Mouse (Mus musculus) cerebellum, postnatal 10 days (tissue): ENCODE results near the gene Thsd1.
A peak's percentile ranks its signal among the peaks of the same experiment; 100 is the strongest.

Source experiments
- DNase-seq, 2 experiments: peaks; one replicate each; pipeline ENCODE4 v3.0.0; 2021; ENCODE audit warnings: mixed read lengths in 2 of 2

Gene Thsd1

GRCm38 (mm10) chr8:22227061-22227877 is at the start of gene Thsd1:
Gene Thsd1 (plus strand): TSS chr8:22227313.
- peak; percentile 23 to 48 for DNase-seq

DNA sequence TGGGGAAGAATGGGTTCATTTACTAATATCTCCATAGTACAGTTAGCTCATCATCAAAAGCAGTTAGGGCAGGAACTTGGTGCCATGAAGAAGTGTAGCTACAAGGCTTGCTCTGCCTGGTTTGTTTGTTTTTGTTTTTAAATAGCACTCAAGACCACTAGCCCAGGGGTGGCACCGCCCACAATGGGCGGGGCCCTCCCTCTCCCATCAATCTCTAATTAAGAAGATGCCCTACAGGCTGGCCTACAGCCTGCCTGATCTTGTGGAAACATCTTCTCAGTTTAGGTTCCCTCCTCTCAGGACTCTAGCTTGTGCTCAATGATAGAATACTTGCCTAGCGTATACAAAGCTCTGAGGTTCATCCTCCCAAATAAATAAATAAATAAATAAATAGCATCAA is 42.2 kb upstream of the Thsd1 start:
- DNase-seq: peak; percentile 37 to 51

DNA sequence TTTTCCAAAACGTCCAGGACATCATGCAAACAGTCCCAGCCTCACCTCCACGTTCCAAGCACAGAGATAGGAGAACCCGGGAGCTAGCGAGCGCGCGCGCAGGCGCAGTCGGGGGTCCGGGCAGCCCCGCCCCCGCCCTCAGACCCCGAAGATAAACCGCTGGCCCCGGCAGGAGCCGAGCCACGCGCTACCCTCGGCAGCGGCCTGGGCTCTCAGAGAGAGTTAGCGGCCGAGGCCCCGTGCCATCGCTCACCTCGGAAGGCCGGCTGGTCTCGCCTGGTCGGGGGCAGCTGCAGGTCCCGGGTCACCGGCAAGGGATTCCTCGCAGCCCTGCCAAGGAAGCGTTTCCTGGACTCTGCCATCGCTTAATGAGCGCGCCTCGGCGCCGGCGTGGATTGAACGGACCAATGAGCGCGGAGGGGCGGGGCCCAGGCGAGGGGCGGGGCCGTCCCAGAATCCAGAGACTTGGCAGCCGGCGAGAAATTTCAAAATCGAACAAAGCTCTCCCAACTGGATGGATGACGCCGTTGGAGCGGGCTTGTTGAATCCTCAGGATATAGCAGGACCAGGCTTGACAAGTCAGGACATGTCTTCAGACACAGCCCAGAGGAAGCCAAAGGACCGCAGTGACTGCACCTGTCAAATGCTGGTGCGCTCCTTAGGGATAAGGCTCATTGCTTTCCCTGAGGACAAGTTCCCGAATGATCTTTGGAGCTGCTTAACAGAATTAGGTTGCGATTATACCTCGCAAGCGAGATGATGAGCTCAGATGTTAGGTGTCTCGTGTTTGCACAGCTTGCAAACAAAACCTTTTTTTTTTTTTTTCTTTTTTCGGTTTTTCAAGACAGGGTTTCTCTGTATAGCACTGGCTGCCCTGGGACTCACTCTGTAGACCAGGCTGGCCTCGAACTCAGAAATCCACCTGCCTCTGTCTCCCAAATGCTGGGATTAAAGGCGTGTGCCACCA is 41.4 kb upstream of the Thsd1 start, which contains the start of gene Ckap2:
Gene Ckap2, minus strand, starts transcription at position 389 of the 967 bp plus-strand sequence.
- DNase-seq: peak; percentile 96

DNA sequence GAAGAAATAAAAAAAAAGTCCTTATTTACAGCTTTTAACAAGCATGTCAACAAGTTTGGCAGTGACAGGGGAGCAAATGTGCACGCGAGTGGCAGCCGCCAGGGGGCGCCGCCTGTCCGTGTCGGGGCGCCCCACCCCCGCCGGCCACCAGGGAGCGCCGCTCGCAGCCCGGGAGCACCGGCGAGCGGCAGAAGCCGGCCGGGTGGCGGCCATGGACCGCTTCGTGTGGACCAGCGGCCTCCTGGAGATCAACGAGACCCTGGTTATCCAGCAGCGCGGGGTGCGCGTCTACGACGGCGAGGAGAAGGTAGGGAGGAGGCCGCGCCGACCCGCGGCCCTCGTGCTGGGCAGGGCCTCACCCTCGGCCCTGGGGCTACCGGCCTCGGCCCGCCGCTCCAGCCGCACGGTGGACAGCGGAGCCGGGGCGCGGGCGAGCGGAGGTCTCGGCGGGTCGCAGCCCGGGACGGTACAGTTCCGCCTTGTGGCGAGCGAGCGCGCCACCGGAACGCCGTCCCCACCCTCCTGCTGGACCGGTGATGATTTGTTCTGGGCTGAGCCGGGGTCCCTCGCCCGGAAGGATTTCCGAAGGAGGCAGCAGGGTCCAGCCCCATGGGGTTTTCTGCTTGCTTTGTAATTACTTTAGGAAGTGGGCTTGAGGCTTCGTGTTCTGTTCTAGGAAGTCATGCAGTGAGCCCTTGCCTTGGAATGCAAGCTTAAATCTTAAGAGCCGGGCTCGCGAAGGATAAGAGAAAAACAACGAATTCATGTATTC is 34.3 kb upstream of the Thsd1 start, which contains the start of gene Vps36:
Gene Vps36, plus strand, starts transcription at position 150 of the 772 bp plus-strand sequence.
- peak; percentile 95 to 97 for DNase-seq

DNA sequence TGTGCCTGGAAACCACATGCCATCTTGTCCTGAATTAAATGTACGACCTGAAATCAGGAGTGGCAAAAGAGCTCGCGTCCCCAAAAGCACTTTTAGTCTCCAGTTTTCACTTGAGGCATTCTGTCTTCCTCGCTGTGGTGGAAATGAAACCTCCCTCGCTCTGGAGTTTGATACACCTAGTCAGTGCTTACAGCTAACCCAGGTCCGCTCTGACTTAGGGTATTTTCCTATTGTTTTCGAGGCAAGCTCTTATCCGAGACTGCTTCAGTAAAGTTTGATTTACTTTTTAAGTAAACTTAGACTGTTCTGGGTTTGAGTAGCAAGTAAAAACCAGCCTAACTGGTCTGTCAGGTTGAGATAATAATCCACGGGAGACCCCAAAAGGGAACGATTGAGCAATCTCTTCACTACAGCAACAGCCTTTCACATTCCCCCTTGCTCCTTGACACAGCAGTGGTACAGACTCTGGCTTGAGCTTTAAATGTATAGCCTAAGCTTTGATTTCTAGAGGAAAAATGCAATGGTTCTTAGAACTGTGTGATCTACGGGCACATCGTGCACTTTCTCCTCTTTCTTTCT is 33.6 kb upstream of the Thsd1 start:
- DNase-seq: no peak

DNA sequence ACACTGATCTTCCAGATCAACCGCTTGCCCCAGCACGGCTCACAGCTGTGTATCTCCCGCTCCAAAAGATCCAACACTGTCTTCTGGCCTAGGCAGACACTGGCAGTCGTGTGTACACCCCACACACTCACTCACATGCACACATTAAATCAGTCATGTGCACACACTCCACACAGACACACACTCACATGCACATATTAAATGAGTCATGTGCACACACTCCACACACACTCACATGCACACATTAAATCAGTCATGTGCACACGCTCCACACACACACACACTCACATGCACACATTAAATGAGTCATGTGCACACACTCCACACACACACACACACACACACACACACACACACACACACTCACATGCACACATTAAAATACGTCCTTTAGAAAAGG is 29.2 kb upstream of the Thsd1 start:
- DNase-seq: no peak

GRCm38 (mm10) chr8:22199481-22199880 is 27.6 kb upstream of the Thsd1 start:
- DNase-seq: no peak

DNA sequence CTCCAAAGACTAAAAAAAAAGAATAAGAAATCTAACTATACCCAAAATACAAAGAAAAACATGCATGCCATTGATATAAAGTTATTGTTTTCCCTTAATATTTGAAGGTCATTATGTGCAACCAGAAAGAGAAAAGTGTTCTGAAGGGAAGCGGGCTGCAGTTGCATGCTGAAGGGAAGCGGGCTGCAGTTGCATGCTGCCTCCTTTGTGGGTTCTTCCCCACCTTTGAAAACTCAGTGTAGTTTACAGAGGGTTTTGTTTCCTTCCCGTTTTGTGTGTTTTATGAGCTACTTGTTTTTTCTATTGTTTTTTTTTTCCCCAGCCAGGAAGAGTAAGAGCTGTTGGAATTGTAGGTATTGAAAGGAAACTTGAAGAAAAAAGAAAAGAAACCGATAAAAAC is 19.6 kb upstream of the Thsd1 start:
- DNase-seq: no peak

GRCm38 (mm10) chr8:22209012-22209411 is 18.1 kb upstream of the Thsd1 start:
- DNase-seq: no peak

DNA sequence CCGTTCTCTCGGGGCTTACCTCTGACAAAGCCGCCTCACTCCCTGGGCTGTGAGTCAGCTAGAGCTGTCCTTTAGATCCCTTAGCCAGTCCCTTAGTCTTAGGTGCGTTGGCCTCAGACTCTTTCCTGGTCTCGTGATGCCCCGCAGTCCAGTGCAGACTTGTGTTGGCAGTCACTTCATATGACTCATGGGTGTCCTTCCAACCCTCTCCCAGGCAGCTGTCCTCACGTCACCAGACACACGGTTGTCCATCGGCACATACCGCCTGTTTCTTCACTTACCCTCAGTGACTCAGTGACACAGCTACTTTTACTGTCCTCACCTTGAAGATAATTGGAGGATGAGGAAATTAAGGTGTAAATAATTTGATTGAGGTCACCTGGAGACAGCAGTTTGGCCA is 12.3 kb upstream of the Thsd1 start:
- DNase-seq: no peak

DNA sequence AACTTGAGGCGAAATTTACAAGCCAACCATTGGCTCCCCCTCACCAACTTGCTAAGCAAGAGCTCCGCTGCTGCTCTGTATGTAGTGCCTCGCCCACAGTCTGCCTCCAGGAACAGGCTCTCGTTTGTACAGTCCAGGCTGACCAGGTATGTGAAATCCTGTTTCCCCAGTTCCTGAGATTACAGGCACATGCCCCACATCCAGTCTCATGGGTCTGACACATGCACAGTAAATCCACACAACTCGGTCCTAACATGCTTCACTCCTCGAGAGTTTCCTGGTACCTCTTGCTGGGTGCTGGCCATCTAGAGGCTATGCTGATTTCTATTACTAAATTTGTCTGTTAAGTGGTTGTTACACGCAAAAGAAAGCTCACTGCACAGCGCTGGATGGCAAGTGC is 752 bp upstream of the Thsd1 start:
- no peak for DNase-seq

- DNase-seq: no peak
These were observed 1.5 kb downstream of the Thsd1 start for GRCm38 (mm10) chr8:22228621-22229020.

GRCm38 (mm10) chr8:22242986-22243385 is 15.9 kb downstream of the Thsd1 start:
- DNase-seq: no peak

- no peak for DNase-seq
These were observed 18.6 kb downstream of the Thsd1 start for GRCm38 (mm10) chr8:22245663-22246062.

GRCm38 (mm10) chr8:22247956-22248355 is 20.8 kb downstream of the Thsd1 start:
- DNase-seq: no peak

GRCm38 (mm10) chr8:22249080-22249479 is 22.0 kb downstream of the Thsd1 start:
- no peak for DNase-seq

GRCm38 (mm10) chr8:22258946-22259450 is 31.9 kb downstream of the Thsd1 start:
- DNase-seq: peak; percentile 2 to 10

- no peak for DNase-seq
These were observed 32.4 kb downstream of the Thsd1 start for GRCm38 (mm10) chr8:22259531-22259930.

DNA sequence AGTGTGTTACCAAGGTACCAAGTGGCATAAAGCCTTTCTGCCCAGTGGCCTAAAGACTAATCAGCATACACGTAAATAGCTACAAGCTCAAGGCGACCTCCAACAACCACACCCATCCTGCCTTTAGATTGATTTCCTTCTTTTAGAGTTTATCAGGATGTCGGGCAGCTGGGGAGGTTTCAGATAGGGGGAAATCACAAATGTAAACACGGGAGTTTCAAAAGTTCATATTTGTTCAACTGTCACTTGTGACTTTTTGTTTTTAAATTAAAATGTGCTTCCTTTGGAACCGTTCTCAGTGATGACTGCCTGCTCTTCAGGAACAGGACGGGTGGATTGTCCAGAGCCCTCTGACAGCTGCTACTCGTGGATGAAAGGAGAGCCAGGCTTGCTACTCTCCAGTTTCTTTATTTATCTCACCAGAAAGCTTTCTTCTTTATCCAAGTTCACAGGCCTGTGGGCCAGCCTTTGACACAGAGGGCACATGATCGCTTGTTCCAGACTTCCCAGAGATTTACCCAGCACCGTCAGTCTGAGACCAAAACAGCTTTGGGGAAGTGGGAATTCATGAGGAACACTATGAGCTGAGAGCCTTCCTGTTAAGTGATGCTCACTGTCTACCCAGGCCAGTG is 33.1 kb downstream of the Thsd1 start:
- no peak for DNase-seq

DNA sequence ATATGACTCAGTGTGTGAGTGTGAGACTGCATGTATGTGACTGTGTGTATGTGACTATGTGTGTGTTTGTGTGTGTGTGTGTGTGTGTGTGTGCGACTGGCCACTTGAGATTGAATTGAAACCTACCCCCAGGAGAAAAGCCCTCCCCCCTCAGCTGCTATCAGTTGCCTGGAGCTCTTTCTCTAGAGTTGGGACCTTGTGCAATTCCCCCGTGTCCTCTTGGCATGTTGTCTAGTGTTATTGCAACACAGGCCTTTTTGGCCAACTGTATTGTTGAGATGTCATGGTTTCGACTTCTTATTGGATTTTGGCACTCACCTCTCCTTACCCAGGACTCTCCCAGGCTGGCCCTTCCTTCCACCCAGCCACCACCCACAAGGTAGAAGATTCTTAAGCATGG is 35.2 kb downstream of the Thsd1 start:
- DNase-seq: no peak

- DNase-seq: no peak
These were observed 37.2 kb downstream of the Thsd1 start for GRCm38 (mm10) chr8:22264292-22264691.

- peak; percentile 14 to 45 for DNase-seq
These were observed 37.7 kb downstream of the Thsd1 start for GRCm38 (mm10) chr8:22264787-22265186.
